ENCODE assay signal across 10 mouse cellular contexts in the genomic region with DNA sequence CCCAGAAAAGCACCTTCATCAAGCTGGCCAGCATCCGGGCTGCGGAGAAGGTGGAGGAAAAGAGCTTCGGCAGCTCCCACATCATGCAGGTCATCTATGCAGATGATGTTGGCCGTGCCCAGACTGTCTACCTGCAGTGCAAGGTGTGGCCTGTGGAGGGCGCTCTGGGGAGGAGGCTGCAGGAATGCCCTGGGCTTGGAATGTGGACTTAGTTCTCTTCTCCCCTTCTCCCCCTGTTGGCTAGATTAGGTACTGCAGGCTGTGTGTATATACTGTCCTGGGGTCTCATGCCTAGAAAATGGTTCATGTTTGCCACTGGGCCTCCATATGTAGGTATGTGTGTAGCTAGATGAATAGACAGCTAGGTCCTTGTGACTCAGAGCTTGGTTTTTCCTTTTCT. TPM values are rescaled to one million over a fixed set of nuclear protein-coding genes. Genes with fewer than 3 reads are reported as not detected.
DNase-seq lines count a peak whose midpoint lies in the region; ATAC-seq and TF ChIP-seq lines count a peak whose summit lies in the region.
"Had no signal": no experiment of that assay in that cellular context is flagged by ENCODE, and none has a peak within 500 bp of the region (broad histone marks: within the 10 kb centered on the region; RNA-seq: fewer than 3 reads in every experiment).

No protein-coding gene starts in this region.

- 87% methylated on average over 5 of the region's 5 CpGs for WGBS in lung, embryonic 14.5 days
- WGBS in spleen, adult 2 months = 97% methylated on average over 5 of the region's 5 CpGs

- no peaks in the 10 kb centered on the region for H3K4me1 ChIP-seq in lung, embryonic 14.5 days (ENCODE audit: insufficient read depth)
- H3K4me1 ChIP-seq in spleen, adult 2 months (ENCODE audit: control insufficient read depth, insufficient read depth, insufficient read length) = peaks cover 4% of the 10 kb centered on the region; the same call in 1 of the 2 replicates

- H3K4me2 ChIP-seq in lung, embryonic 14.5 days = no peak overlapping the region
- H3K4me2 ChIP-seq: neural tube, embryonic 13.5 days had no signal

- no peak overlapping the region for H3K4me3 ChIP-seq in lung, embryonic 14.5 days (ENCODE audit: low read depth, low read length)
- H3K4me3 ChIP-seq in spleen, adult 2 months (ENCODE audit: extremely low read depth, insufficient read depth, insufficient read length) = no peak overlapping the region
- H3K4me3 ChIP-seq: neural tube, embryonic 13.5 days had no signal

- no peak for ATAC-seq in lung, embryonic 14.5 days (ENCODE audit: insufficient read depth)

- H3K9ac ChIP-seq in lung, embryonic 14.5 days = no peak overlapping the region
- H3K9ac ChIP-seq: neural tube, embryonic 13.5 days had no signal

- DNase-seq in cerebellum, postnatal 10 days = peak; percentile 55 to 78
- no peak for DNase-seq in cerebellum, adult 8-10 months
- DNase-seq in lung, embryonic 14.5 days = peak; percentile 38
- DNase-seq in lung, postnatal 14 days = no peak
- DNase-seq in c-Kit-negative CD71-positive TER-119-positive erythroid progenitor cells, embryonic 14.5 days (ENCODE audit: low read depth, low spot score) = peak; percentile 50
- no peak for DNase-seq in spleen, adult 2 months (ENCODE audit: low read depth in 1 of 2, low spot score in 2 of 2)
- DNase-seq in adrenal gland, postnatal 4 days (ENCODE audit: low spot score in 2 of 2) = no peak
- DNase-seq in left cerebral cortex, adult 11 months (ENCODE audit: low spot score) = no peak

- peaks cover 5% of the 10 kb centered on the region; the same call in 1 of the 2 replicates for H3K27me3 ChIP-seq in lung, embryonic 14.5 days (ENCODE audit: insufficient read depth, low read length)
- no peaks in the 10 kb centered on the region for H3K27me3 ChIP-seq in spleen, adult 2 months (ENCODE audit: control insufficient read depth, insufficient read depth, low read length)

- no peaks in the 10 kb centered on the region for H3K36me3 ChIP-seq in lung, embryonic 14.5 days (ENCODE audit: insufficient read depth)
- H3K36me3 ChIP-seq in spleen, adult 2 months (ENCODE audit: control insufficient read depth, insufficient read depth, low read length) = no peaks in the 10 kb centered on the region; the same call in 1 of the 2 replicates

- no peak for TF ChIP-seq POLR2A in spleen, adult 2 months (IDR thresholded peaks at IDR 0.05; ENCODE audit: low read depth, low read length)

- TF ChIP-seq CTCF in lung, embryonic 14.5 days (IDR thresholded peaks at IDR 0.05; ENCODE audit: low read depth) = peak; percentile 66
- peak; percentile 16; the same call in 1 of the 2 replicates for TF ChIP-seq CTCF in spleen, adult 2 months (IDR thresholded peaks at IDR 0.05; ENCODE audit: extremely low read depth, insufficient read depth, insufficient read length, insufficient replicate concordance)

- no peak overlapping the region for H3K27ac ChIP-seq in lung, embryonic 14.5 days (ENCODE audit: low read depth)
- no peak overlapping the region for H3K27ac ChIP-seq in spleen, adult 2 months (ENCODE audit: insufficient read depth, low read length)
- H3K27ac ChIP-seq: neural tube, embryonic 13.5 days had no signal

- no peaks in the 10 kb centered on the region for H3K9me3 ChIP-seq in lung, embryonic 14.5 days (ENCODE audit: low read depth, low read length)
- H3K9me3 ChIP-seq: neural tube, embryonic 13.5 days had no signal

RNA-seq across cellular contexts. Expression of a gene that starts 11.9 kb away (rescaled TPM):
- 217 and 229 TPM in 2 replicates for polyA plus RNA-seq in lung, embryonic 14.5 days (2014; fragmentation: Nextera tagmentation; extraction: Ambion mirVana)
- polyA plus RNA-seq in spleen, adult 2 months (2012; rRNA removed) = 32.3 and 38.1 TPM in 2 replicates
- total RNA-seq in adrenal gland, postnatal 4 days (2021) = 10 to 100 TPM; 94.6 to 96.8 TPM

RNA-seq across cellular contexts. Expression of a gene that starts 20.8 kb away (rescaled TPM):
- 4.2 and 4.4 TPM in 2 replicates for polyA plus RNA-seq in lung, embryonic 14.5 days (2014; fragmentation: Nextera tagmentation; extraction: Ambion mirVana)
- polyA plus RNA-seq in spleen, adult 2 months (2012; rRNA removed) = 38.1 and 43.0 TPM in 2 replicates
- total RNA-seq in adrenal gland, postnatal 4 days (2021) = 10 to 100 TPM; 15.2 to 19.6 TPM

RNA-seq across cellular contexts. Expression of a gene that starts 31.4 kb away (rescaled TPM):
- 36.6 and 37.6 TPM in 2 replicates for polyA plus RNA-seq in lung, embryonic 14.5 days (2014; fragmentation: Nextera tagmentation; extraction: Ambion mirVana)
- 39.5 and 46.4 TPM in 2 replicates for polyA plus RNA-seq in spleen, adult 2 months (2012; rRNA removed)
- 10 to 100 TPM; 17.6 to 21.0 TPM for total RNA-seq in adrenal gland, postnatal 4 days (2021)

RNA-seq across cellular contexts. Expression of a gene that starts 31.4 kb away (rescaled TPM):
- 12.9 and 14.8 TPM in 2 replicates for polyA plus RNA-seq in lung, embryonic 14.5 days (2014; fragmentation: Nextera tagmentation; extraction: Ambion mirVana)
- polyA plus RNA-seq in spleen, adult 2 months (2012; rRNA removed) = 19.6 and 28.4 TPM in 2 replicates
- total RNA-seq in adrenal gland, postnatal 4 days (2021) = 10 to 100 TPM; 10.2 to 11.5 TPM

RNA-seq across cellular contexts. Expression of a gene that starts 50.2 kb away (rescaled TPM):
- polyA plus RNA-seq in lung, embryonic 14.5 days (2014; fragmentation: Nextera tagmentation; extraction: Ambion mirVana) = 1.5 and 1.8 TPM in 2 replicates
- polyA plus RNA-seq in spleen, adult 2 months (2012; rRNA removed) = not detected in 2 replicates
- total RNA-seq in adrenal gland, postnatal 4 days (2021) = under 1 TPM in 1 of 2 experiments, not detected in 1; 0.78 TPM
- total RNA-seq: hematopoietic stem cell, adult 5-6 weeks had no signal
- polyA plus RNA-seq: neural tube, embryonic 13.5 days had no signal

Comparison
In these comparisons a context has a peak if more than half of its experiments do, and no peak if none do; other contexts are left out.
1. DNase-seq: peak in cerebellum, postnatal 10 days (2 of 2), lung, embryonic 14.5 days (single experiment) and c-Kit-negative CD71-positive TER-119-positive erythroid progenitor cells, embryonic 14.5 days (single experiment); none in cerebellum, adult 8-10 months (single experiment), lung, postnatal 14 days (single experiment), spleen, adult 2 months (0 of 2), adrenal gland, postnatal 4 days (0 of 2) and left cerebral cortex, adult 11 months (single experiment).